Mouse (Mus musculus): ENCODE results near the gene Foxn3.

Foxn3 gene

GRCm38 (mm10) chr12:99154230-99154629 lies 409.2 kb downstream of the Foxn3 start:
- ChIA-PET POLR2A (interaction anchor here in 1 of 4 experiments (0.6 kb wide), 1 partner anchor 955 kb away, joined by 3 read pairs; the partner anchor contains the start of gene Psmc1), CTCF (interaction anchor here in 2 of 4 experiments (0.6 to 1.2 kb wide), 3 partner anchors 58 to 500 kb away, joined by 3 read pairs; no protein-coding TSS in a partner anchor)

- CTCF ChIA-PET, result interaction anchor here in 2 of 4 experiments (0.6 to 1.2 kb wide), 2 partner anchors 70 to 500 kb away, joined by 3 read pairs; no protein-coding TSS in a partner anchor
- POLR2A ChIA-PET, result interaction anchor here in 1 of 4 experiments (0.6 kb wide), 2 partner anchors 365 to 956 kb away, joined by 3 to 8 read pairs; partner anchors contain the start of gene Psmc1
Observed at GRCm38 (mm10) chr12:99153664-99154063, 409.7 kb downstream of the Foxn3 start.

- ChIA-PET POLR2A (interaction anchor here in 1 of 4 experiments (0.6 to 1.5 kb wide), 3 partner anchors 14 to 734 kb away, joined by 3 read pairs; partner anchors contain the start of genes Efcab11 and Tdp1), CTCF (interaction anchor here (0.5 to 2.1 kb wide), 9 partner anchors 11 to 66 kb away, joined by 3 to 18 read pairs (median 5); no protein-coding TSS in a partner anchor)
Observed at GRCm38 (mm10) chr12:99150126-99150525, 413.3 kb downstream of the Foxn3 start.

- CTCF ChIA-PET, result interaction anchor here in 3 of 4 experiments (0.6 to 2.1 kb wide), 7 partner anchors 14 to 176 kb away, joined by 3 to 9 read pairs (median 4); no protein-coding TSS in a partner anchor
- POLR2A ChIA-PET, result interaction anchor here in 1 of 4 experiments (0.7 to 1.5 kb wide), 6 partner anchors 10 to 673 kb away, joined by 3 read pairs; no protein-coding TSS in a partner anchor
Observed at GRCm38 (mm10) chr12:99149193-99149592, 414.2 kb downstream of the Foxn3 start.
